Mouse (Mus musculus) myocyte (in vitro differentiated cells): ENCODE results near the gene Sec31b. TPM values are rescaled to one million over a fixed set of nuclear protein-coding genes. Genes with fewer than 3 reads are reported as not detected.

ENCODE experiments used
- H3K27me3 ChIP-seq: one replicate; pipeline ENCODE4 v1.6.1; 2011; ENCODE audit not compliant: control insufficient read depth, insufficient read depth, insufficient read length
- H3K36me3 ChIP-seq: one replicate; pipeline ENCODE4 v1.6.1; 2011; ENCODE audit not compliant: control insufficient read depth, insufficient read depth
- H3K4me2 ChIP-seq: one replicate; pipeline ENCODE4 v1.6.1; 2011; ENCODE audit warnings: low read depth, control low read depth
- H3K4me3 ChIP-seq: one replicate; pipeline ENCODE4 v1.5.1; 2011; ENCODE audit warnings: mild to moderate bottlenecking, control low read depth, moderate library complexity
- H3K79me2 ChIP-seq: one replicate; pipeline ENCODE4 v1.6.1; 2011; ENCODE audit not compliant: control insufficient read depth, insufficient read depth
- H3ac ChIP-seq: one replicate; pipeline ENCODE4 v1.6.1; 2011; ENCODE audit not compliant: control insufficient read depth, insufficient read length
- CEBPB ChIP-seq: IDR thresholded peaks from 2 replicates; pipeline ENCODE4 v1.6.1; 2011; ENCODE audit warnings: mild to moderate bottlenecking, moderate library complexity; ENCODE audit not compliant: poor library complexity, insufficient read depth, severe bottlenecking
- E2F4 ChIP-seq: IDR thresholded peaks from one replicate; pipeline ENCODE4 v1.6.1; 2011; ENCODE audit warnings: mild to moderate bottlenecking, control low read depth, moderate library complexity; ENCODE audit not compliant: insufficient read depth
- MAX ChIP-seq: IDR thresholded peaks from one replicate; pipeline ENCODE4 v1.6.1; 2011; ENCODE audit warnings: low read depth, mild to moderate bottlenecking, control low read depth
- MYOD1 ChIP-seq, 3 experiments: IDR thresholded peaks; one replicate each; pipeline ENCODE4 v1.6.1; 2011; ENCODE audit warnings: control low read depth in 2 of 3, low read depth in 2 of 3, mild to moderate bottlenecking in 2 of 3, moderate library complexity in 1 of 3; ENCODE audit not compliant: insufficient read length in 2 of 3, control insufficient read depth in 1 of 3
- MYOG ChIP-seq, 3 experiments: IDR thresholded peaks; one replicate each; pipeline ENCODE4 v1.6.1; 2011; ENCODE audit warnings: control low read depth in 2 of 3, low read depth in 2 of 3, mild to moderate bottlenecking in 2 of 3; ENCODE audit not compliant: insufficient read length in 2 of 3, control insufficient read depth in 1 of 3, insufficient read depth in 1 of 3
- POLR2A ChIP-seq: IDR thresholded peaks from one replicate; pipeline ENCODE4 v1.6.1; 2011; ENCODE audit warnings: low read depth, mild to moderate bottlenecking, control low read depth, moderate library complexity; ENCODE audit not compliant: insufficient read length
- POLR2AphosphoS2 ChIP-seq: IDR thresholded peaks from one replicate; pipeline ENCODE4 v1.6.1; 2011; ENCODE audit warnings: low read depth, control low read depth; ENCODE audit not compliant: insufficient read length
- REST ChIP-seq: IDR thresholded peaks from one replicate; pipeline ENCODE4 v1.6.1; 2011; ENCODE audit warnings: mild to moderate bottlenecking, control low read depth, moderate library complexity; ENCODE audit not compliant: insufficient read depth, insufficient read length
- SRF ChIP-seq: IDR thresholded peaks from one replicate; pipeline ENCODE4 v1.6.1; 2011; ENCODE audit warnings: low read depth; ENCODE audit not compliant: control insufficient read depth, insufficient read length
- TCF12 ChIP-seq: IDR thresholded peaks from one replicate; pipeline ENCODE4 v1.6.1; 2011; ENCODE audit warnings: mild to moderate bottlenecking, control low read depth; ENCODE audit not compliant: poor library complexity, insufficient read depth, severe bottlenecking
- TCF3 ChIP-seq: IDR thresholded peaks from one replicate; pipeline ENCODE4 v1.6.1; 2011; ENCODE audit warnings: low read depth, control low read depth; ENCODE audit not compliant: insufficient read length
- USF1 ChIP-seq: IDR thresholded peaks from one replicate; pipeline ENCODE4 v1.6.1; 2011; ENCODE audit warnings: low read depth, mild to moderate bottlenecking, control low read depth, moderate library complexity
- polyA plus RNA-seq: library from polyadenylated mRNA; unstranded; fragments of >200 nt; fragmentation: generic; extraction: Trizol; gene quantifications from one replicate; pipeline ENCODE4 v1.2.1, GENCODE M21; 2012; ENCODE audit warnings: missing spikeins

Gene Sec31b
- polyA plus RNA-seq, 1 experiment = 0.02 TPM

DNA sequence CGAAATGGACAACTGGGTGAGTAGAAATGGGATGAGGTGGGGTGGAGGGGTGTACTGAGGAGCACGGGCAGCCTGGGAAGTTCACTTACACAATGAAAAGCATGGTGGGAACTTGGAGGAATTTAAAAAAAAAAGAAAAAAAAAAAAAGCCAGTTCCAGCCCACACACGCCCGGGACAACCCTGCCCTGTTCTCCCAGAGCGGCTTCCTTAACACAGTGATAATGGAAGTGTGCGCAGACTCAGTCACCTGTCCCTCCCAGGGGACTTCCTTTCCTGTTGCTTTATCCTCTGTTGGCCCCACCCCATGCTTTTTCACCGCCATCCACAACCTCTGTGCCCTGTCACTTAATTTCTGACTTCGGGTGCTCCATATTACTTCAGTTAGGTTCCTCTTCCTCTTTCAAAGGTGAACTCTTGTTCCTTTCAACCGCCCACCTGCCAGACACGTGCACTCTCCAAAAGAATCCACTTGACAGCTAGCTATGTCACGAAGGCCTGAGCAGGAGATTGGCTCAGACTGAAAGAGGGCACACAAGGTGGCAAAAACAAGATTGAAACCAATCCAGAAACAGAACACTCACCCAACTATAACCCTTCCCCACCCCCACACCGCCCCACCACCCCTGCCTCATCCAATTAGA lies 35.0 kb downstream of the Sec31b start:
- no peaks in the 10 kb centered on the region for H3K36me3 ChIP-seq
- no peak overlapping the region for H3ac ChIP-seq
- TF ChIP-seq E2F4 = no peak
- no peak for TF ChIP-seq USF1
- no peak for TF ChIP-seq POLR2A
- no peak for TF ChIP-seq POLR2AphosphoS2
- no peak for TF ChIP-seq SRF
- TF ChIP-seq MYOD1 (IDR thresholded peaks at IDR 0.05; ENCODE audit: control insufficient read depth in 1 of 3, insufficient read length in 2 of 3, low read depth in 2 of 3) = no peak
- no peak for TF ChIP-seq CEBPB
- TF ChIP-seq REST = no peak
- no peak for TF ChIP-seq TCF3
- no peak overlapping the region for H3K4me2 ChIP-seq
- no peak overlapping the region for H3K4me3 ChIP-seq
- peaks cover 80% of the 10 kb centered on the region for H3K27me3 ChIP-seq
- no peaks in the 10 kb centered on the region for H3K79me2 ChIP-seq

DNA sequence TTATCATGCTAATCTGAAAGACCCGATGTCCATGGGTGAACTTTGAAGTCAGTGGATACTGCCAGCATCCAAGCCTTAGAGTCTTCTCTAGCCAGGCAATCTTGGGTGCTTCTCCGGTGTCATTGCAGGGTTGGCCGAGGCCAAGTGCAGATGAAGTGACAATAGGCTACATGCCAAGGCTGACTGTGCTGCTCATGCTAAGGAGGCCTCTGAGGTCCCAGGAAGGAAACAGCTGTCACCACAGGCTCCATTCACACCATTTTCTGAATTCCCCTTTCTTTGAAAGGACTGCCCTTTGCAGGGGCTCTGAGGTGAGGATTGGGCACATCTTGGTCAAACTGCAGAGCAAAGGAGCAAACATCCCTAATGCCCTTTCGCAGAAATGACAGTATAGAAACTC lies 42.9 kb downstream of the Sec31b start:
- Histone ChIP-seq H3K4me2 (no peak overlapping the region), H3K27me3 (peaks cover 48% of the 10 kb centered on the region), H3K36me3 (no peaks in the 10 kb centered on the region), H3K4me3 (no peak overlapping the region), H3ac (no peak overlapping the region), H3K79me2 (no peaks in the 10 kb centered on the region)
- TF ChIP-seq SRF (no peak), TCF3 (no peak), POLR2A (no peak), E2F4 (no peak), POLR2AphosphoS2 (no peak), USF1 (no peak), TCF12 (no peak), REST (no peak), MAX (no peak), MYOD1 (IDR thresholded peaks at IDR 0.05; ENCODE audit: control insufficient read depth in 1 of 3, insufficient read length in 2 of 3, low read depth in 2 of 3) (no peak), MYOG (IDR thresholded peaks at IDR 0.05; ENCODE audit: control insufficient read depth in 1 of 3, insufficient read depth in 1 of 3, insufficient read length in 2 of 3, low read depth in 2 of 3) (no peak), CEBPB (no peak)

DNA sequence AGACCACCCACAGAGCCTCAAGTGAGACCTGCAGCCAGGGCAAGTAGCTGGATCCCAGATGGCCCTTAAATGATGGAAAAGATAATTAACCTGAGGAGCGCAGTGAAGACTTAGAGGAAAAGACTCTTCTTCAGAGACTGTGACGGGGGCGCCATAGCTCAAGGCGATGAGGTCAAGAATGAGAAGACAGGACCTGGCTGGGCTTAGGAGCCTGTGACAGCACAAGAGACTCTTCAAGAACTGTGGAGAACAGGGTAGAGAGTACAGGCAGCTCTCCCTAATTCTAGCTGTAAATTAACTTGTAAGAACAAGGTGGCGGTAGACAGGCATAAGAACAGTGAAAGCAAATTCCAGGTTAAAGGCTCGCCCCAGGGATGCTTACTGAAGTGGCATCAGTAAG lies 43.7 kb downstream of the Sec31b start:
- Histone ChIP-seq H3K27me3 (peaks cover 55% of the 10 kb centered on the region), H3K79me2 (no peaks in the 10 kb centered on the region), H3K36me3 (no peaks in the 10 kb centered on the region), H3K4me2 (no peak overlapping the region), H3ac (no peak overlapping the region), H3K4me3 (no peak overlapping the region)
- TF ChIP-seq TCF12 (no peak), MYOG (IDR thresholded peaks at IDR 0.05; ENCODE audit: control insufficient read depth in 1 of 3, insufficient read depth in 1 of 3, insufficient read length in 2 of 3, low read depth in 2 of 3) (no peak), MYOD1 (IDR thresholded peaks at IDR 0.05; ENCODE audit: control insufficient read depth in 1 of 3, insufficient read length in 2 of 3, low read depth in 2 of 3) (no peak), REST (no peak), CEBPB (no peak), E2F4 (no peak), POLR2A (no peak), TCF3 (no peak), SRF (no peak), USF1 (no peak), MAX (no peak), POLR2AphosphoS2 (no peak)

DNA sequence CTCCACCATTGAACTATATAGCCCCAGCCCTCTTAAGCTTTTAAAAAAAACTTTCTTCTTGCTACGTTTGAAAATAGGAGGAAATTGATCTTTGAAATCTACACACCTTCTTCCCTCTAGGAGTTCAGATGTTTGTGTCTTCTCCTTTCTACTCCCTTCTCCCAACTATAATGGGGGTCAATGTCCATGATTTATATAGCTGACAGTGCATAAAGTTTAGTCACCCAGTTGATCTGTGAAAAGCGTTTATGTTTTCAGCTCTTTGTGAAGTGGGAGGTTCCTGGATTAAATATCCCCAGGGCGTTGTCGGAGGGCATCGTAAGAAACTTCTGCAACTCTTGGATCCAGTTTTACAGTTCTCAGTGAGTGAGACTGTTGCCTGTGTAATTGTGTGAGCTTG lies 45.4 kb downstream of the Sec31b start:
- H3K79me2 ChIP-seq = no peaks in the 10 kb centered on the region
- TF ChIP-seq MYOD1 (IDR thresholded peaks at IDR 0.05; ENCODE audit: control insufficient read depth in 1 of 3, insufficient read length in 2 of 3, low read depth in 2 of 3) = no peak
- TF ChIP-seq MYOG (IDR thresholded peaks at IDR 0.05; ENCODE audit: control insufficient read depth in 1 of 3, insufficient read depth in 1 of 3, insufficient read length in 2 of 3, low read depth in 2 of 3) = no peak
- no peak for TF ChIP-seq SRF
- H3K27me3 ChIP-seq = peaks cover 61% of the 10 kb centered on the region
- H3K4me3 ChIP-seq = no peak overlapping the region
- H3K36me3 ChIP-seq = no peaks in the 10 kb centered on the region
- H3K4me2 ChIP-seq = no peak overlapping the region
- H3ac ChIP-seq = no peak overlapping the region

DNA sequence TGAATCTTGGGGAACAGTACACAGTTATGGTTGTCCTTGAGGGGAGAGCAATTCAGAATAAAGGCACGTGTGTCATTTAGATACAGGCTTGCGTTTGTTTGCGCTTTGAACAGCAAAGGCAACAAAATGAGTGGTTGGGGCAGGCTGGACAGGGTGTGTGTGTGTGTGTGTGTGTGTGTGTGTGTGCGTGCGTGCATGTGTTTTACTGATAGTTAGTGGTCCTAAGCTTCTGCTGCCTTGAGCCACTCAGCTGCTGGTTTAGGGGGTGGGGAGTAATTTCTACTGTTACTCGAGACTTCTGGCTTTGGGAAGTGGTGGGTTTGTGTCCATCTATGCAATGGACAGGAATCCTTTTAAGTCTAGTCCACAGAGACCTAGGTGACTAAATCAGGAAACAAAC lies 46.7 kb downstream of the Sec31b start:
- Histone ChIP-seq H3ac (no peak overlapping the region), H3K4me3 (no peak overlapping the region), H3K4me2 (no peak overlapping the region)

More for the DNA sequence above, 46.7 kb downstream of the Sec31b start:
- Histone ChIP-seq H3K27me3 (peaks cover 63% of the 10 kb centered on the region), H3K79me2 (no peaks in the 10 kb centered on the region), H3K36me3 (no peaks in the 10 kb centered on the region)
- no peak for TF ChIP-seq POLR2AphosphoS2
- TF ChIP-seq TCF3 = no peak
- TF ChIP-seq SRF = no peak
- TF ChIP-seq CEBPB = no peak
- no peak for TF ChIP-seq MYOG (IDR thresholded peaks at IDR 0.05; ENCODE audit: control insufficient read depth in 1 of 3, insufficient read depth in 1 of 3, insufficient read length in 2 of 3, low read depth in 2 of 3)
- TF ChIP-seq POLR2A = no peak
- TF ChIP-seq TCF12 = no peak
- TF ChIP-seq USF1 = no peak
- TF ChIP-seq MYOD1 (IDR thresholded peaks at IDR 0.05; ENCODE audit: control insufficient read depth in 1 of 3, insufficient read length in 2 of 3, low read depth in 2 of 3) = no peak
- no peak for TF ChIP-seq REST
- no peak for TF ChIP-seq E2F4
- no peak for TF ChIP-seq MAX
